Mouse (Mus musculus) cerebellum, postnatal 14 days (tissue): ENCODE measurements at regions not wholly inside any gene's neighbourhood (a gene's known extent, or its start where the extent isn't known, plus 50 kb on each side); places are given as distances from the start of the nearest gene placed in this dataset.
"Not testable (repeated sequence)": the region's sequence is repeated elsewhere in the genome, so short reads cannot be mapped to it uniquely, and the experiment has no call there.

Experiments used
- DNase-seq, 2 experiments: peaks; one replicate each; pipeline ENCODE4 v3.0.0; 2021; ENCODE audit warnings: mixed read lengths in 2 of 2

DNA sequence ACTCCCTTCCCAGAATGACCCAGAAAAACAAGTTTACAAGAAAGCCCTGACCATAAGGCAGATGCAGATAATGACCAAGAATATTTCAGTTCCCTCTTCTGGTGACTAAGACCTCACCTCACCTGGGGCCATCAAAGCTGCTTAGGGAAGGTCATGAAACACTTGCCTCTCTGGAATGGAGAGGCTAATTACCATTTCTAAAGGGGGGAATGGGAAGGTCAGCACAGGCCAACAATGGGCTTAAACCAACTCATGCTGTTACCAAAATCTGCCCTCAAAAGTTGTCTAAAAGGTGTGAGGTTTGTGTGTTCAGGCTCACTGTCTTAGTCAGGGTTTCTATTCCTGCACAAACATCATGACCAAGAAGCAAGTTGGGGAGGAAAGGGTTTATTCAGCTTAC lies 123.0 kb downstream of the Sgo2b start:
- DNase-seq: no peak

GRCm38 (mm10) chr8:63828141-63828540 lies 123.9 kb downstream of the Sgo2b start:
- DNase-seq: no peak

DNA sequence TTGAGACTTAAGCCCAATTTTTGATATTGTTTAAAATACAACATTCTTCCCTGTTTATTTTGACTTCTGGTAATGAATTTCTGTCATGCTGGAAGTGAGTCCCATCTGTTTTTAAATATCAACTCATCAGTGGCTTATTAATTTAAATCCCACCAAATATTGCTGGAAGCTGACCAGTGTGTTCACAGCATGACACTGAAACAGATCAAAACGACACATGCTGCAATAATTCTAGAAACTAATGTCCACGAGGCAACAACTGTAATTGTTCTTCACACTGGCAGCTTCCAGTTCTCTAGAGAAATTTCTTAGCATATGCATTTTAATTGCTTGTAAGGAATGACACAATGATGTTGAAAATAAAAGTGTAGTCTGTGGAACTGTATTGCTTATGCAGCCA lies 167.6 kb downstream of the Sgo2b start:
- peak; percentile 20 to 28 for DNase-seq

- no peak for DNase-seq
These were observed 191.2 kb downstream of the Sgo2b start for GRCm38 (mm10) chr8:63760891-63761290.

GRCm38 (mm10) chr8:63759931-63760330 lies 192.1 kb downstream of the Sgo2b start:
- DNase-seq: not testable (repeated sequence)

- no peak for DNase-seq
These were observed 196.8 kb downstream of the Sgo2b start for GRCm38 (mm10) chr8:63755236-63755635.

DNA sequence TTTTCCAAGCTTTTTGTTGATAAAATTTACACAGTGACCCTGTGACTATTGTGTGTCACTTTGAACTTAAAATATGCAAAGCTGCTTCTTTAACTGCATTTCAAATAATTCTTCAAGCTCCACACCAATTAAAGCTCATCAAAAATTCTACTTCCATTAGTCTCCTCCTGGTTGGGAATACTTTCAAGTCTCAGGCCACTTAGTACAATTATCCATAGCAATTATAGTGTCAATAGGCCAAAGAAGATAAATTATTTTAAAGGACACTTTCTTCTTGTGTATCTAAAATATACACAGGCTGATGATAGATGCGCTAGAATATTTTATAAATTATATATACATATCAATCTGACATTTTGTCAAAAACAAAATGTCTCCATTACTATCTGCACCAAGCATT lies 197.2 kb downstream of the Sgo2b start:
- DNase-seq: no peak

DNA sequence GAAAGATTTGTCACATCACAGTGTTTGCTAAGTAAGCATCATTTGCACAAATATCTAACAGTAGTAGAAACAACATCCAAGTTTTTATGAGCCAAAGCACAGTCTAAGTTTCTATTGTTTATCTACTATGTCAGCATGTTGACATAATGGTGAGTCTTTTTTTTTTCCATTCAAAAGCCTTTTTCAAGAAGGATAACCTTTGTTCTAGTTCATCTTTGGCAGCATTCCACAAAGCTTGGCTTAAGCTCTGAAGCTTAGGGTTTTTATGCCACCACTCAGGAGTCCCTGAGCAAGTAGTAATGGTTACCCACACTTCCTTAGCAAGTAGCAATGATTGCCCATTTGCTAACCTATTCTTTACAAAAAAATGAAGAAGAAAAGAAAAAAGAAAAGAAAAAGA lies 198.8 kb downstream of the Sgo2b start:
- DNase-seq: no peak

DNA sequence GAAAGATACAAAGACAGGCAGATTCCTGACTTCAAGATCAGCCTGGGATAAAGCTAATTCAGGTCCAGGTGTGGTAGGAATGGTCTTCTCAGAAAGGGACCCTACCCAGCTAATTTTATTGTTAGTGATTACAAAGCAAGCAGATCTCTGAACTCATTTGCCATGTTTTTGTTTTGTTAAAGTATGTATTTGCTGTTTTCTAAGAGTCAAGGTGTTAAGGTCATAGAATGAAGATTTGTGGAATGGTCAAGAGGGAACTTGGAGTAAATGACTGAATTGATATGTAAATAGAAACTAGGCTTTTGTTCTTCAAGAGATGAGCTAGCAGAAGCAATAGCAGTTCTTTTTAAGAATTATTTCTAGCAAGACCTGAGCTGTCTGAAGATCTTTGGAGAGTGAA lies 217.6 kb downstream of the Sgo2b start:
- DNase-seq: no peak

- DNase-seq: not testable (repeated sequence)
These were observed 221.3 kb downstream of the Sgo2b start for GRCm38 (mm10) chr8:63730741-63731140.
